Mouse (Mus musculus) heart, embryonic 15.5 days (tissue): ENCODE results near the gene Mfap1a. TPM values are rescaled to one million over a fixed set of nuclear protein-coding genes. Genes with fewer than 3 reads are reported as not detected.

ENCODE experiments used
- ATAC-seq: fragments of 200-750 bp; cut with Nextera tagmentation; replicated peaks from 2 replicates; pipeline ENCODE4 v1.8.0; 2017; ENCODE audit warnings: low read depth, moderate TSS enrichment; ENCODE audit not compliant: insufficient number of reproducible peaks, insufficient read depth, low FRiP score
- H3K27ac ChIP-seq: fragments of 300-500 bp; sonication (generic); 2 replicates; pipeline ENCODE4 v1.5.1; 2015; ENCODE audit warnings: mild to moderate bottlenecking, inconsistent platforms
- H3K27me3 ChIP-seq: fragments of 300-500 bp; sonication (generic); 2 replicates; pipeline ENCODE4 v1.6.1; 2015; ENCODE audit warnings: inconsistent platforms
- H3K36me3 ChIP-seq: fragments of 300-500 bp; sonication (generic); 2 replicates; pipeline ENCODE4 v1.6.1; 2015; ENCODE audit warnings: mild to moderate bottlenecking, inconsistent platforms
- H3K4me1 ChIP-seq: fragments of 300-500 bp; sonication (generic); replicated peaks from 2 replicates; pipeline ENCODE4 v1.6.1; 2015; ENCODE audit warnings: inconsistent platforms
- H3K4me2 ChIP-seq: fragments of 300-500 bp; sonication (generic); 2 replicates; pipeline ENCODE4 v1.6.1; 2015; ENCODE audit warnings: inconsistent platforms, mild to moderate bottlenecking, moderate library complexity
- H3K4me3 ChIP-seq: fragments of 300-500 bp; sonication (generic); 2 replicates; pipeline ENCODE4 v1.5.1; 2015; ENCODE audit warnings: mild to moderate bottlenecking, inconsistent platforms
- H3K9ac ChIP-seq: fragments of 300-500 bp; sonication (generic); 2 replicates; pipeline ENCODE4 v1.6.1; 2015; ENCODE audit warnings: mild to moderate bottlenecking, inconsistent platforms
- H3K9me3 ChIP-seq: fragments of 300-500 bp; sonication (generic); replicated peaks from 2 replicates; pipeline ENCODE4 v1.6.1; 2016; ENCODE audit warnings: inconsistent platforms
- WGBS: fragments of 180-500 bp; shearing (Covaris S2); methylation state at CpG from one replicate; pipeline ENCODE4 v1.1.7; 2015; ENCODE audit warnings: mixed read lengths; 5-methylcytosine and 5-hydroxymethylcytosine counted together
- microRNA-seq: library from miRNA; unstranded; fragments of <30 nt; microRNA quantifications from one replicate; pipeline ENCODE4, GENCODE M21; 2016
- polyA plus RNA-seq: library from polyadenylated mRNA; unstranded; fragments of >200 nt; fragmentation: Nextera tagmentation; extraction: Ambion mirVana; gene quantifications from 2 replicates; pipeline ENCODE4 v1.2.1, GENCODE M21; 2015

Gene Mfap1a
- polyA plus RNA-seq, 1 experiment from 2014 or later, result 18.4 TPM

- peak; percentile 97 for ATAC-seq
Observed at GRCm38 (mm10) chr2:121448739-121449535, 57.5 kb downstream of the Mfap1a start, which contains the start of gene Serf2. Gene Serf2, plus strand, starts transcription at chr2:121449195.

GRCm38 (mm10) chr2:121448136-121448535 is 58.3 kb downstream of the Mfap1a start:
- peak overlapping the region; percentile 98 for H3K27ac ChIP-seq
- 16% methylated on average over 9 of the region's 9 CpGs for WGBS
- peak overlapping the region; percentile 82 for H3K4me2 ChIP-seq
- H3K36me3 ChIP-seq, result peaks cover 13% of the 10 kb centered on the region
- H3K9ac ChIP-seq, result peak overlapping the region; percentile 65
- no peaks in the 10 kb centered on the region for H3K9me3 ChIP-seq
- ATAC-seq, result no peak
- peaks cover 29% of the 10 kb centered on the region for H3K4me1 ChIP-seq
- H3K4me3 ChIP-seq, result peak overlapping the region; percentile 99
- H3K27me3 ChIP-seq, result no peaks in the 10 kb centered on the region

More at GRCm38 (mm10) chr2:121448739-121449535, 57.5 kb downstream of the Mfap1a start, which contains the start of gene Serf2:
- H3K27ac ChIP-seq, result peak within 1 kb of the TSS; percentile 98
- peak within 1 kb of the TSS; percentile 100 for H3K9ac ChIP-seq
- H3K4me3 ChIP-seq, result peak within 1 kb of the TSS; percentile 99
- peak within 1 kb of the TSS; percentile 82 for H3K4me2 ChIP-seq
- no peaks in the 10 kb centered on the region for H3K27me3 ChIP-seq
- peaks cover 20% of the 10 kb centered on the region for H3K36me3 ChIP-seq
- H3K4me1 ChIP-seq, result peaks cover 36% of the 10 kb centered on the region
- H3K9me3 ChIP-seq, result no peaks in the 10 kb centered on the region
- under 1% methylated on average over 74 of the region's 74 CpGs for WGBS

GRCm38 (mm10) chr2:121447006-121447405 is 59.5 kb downstream of the Mfap1a start:
- H3K4me2 ChIP-seq, result no peak overlapping the region
- WGBS, result 85% methylated on average over 3 of the region's 3 CpGs
- H3K9me3 ChIP-seq, result no peaks in the 10 kb centered on the region
- ATAC-seq, result no peak
- no peaks in the 10 kb centered on the region for H3K27me3 ChIP-seq
- H3K4me1 ChIP-seq, result peaks cover 30% of the 10 kb centered on the region
- no peak overlapping the region for H3K27ac ChIP-seq
- no peak overlapping the region for H3K9ac ChIP-seq
- H3K4me3 ChIP-seq, result no peak overlapping the region
- peaks cover 3% of the 10 kb centered on the region for H3K36me3 ChIP-seq

- no peak overlapping the region for H3K4me2 ChIP-seq
- H3K4me3 ChIP-seq, result no peak overlapping the region
- H3K9me3 ChIP-seq, result no peaks in the 10 kb centered on the region
- H3K27ac ChIP-seq, result no peak overlapping the region
- peaks cover under 1% of the 10 kb centered on the region for H3K36me3 ChIP-seq
- 0 out of 2 replicates have a peak, but pooled peaks cover under 1% of the 10 kb centered on the region for H3K27me3 ChIP-seq
- ATAC-seq, result no peak
- H3K9ac ChIP-seq, result no peak overlapping the region
- WGBS, result 75% methylated on average over 4 of the region's 4 CpGs
- peaks cover 33% of the 10 kb centered on the region for H3K4me1 ChIP-seq
Observed at GRCm38 (mm10) chr2:121446506-121446905, 60.0 kb downstream of the Mfap1a start.

- H3K36me3 ChIP-seq, result no peaks in the 10 kb centered on the region
- ATAC-seq, result no peak
- WGBS, result 82% methylated on average over 3 of the region's 3 CpGs
- no peak overlapping the region for H3K4me3 ChIP-seq
- H3K27ac ChIP-seq, result no peak overlapping the region
- peaks cover 21% of the 10 kb centered on the region for H3K4me1 ChIP-seq
- no peak overlapping the region for H3K4me2 ChIP-seq
- H3K9ac ChIP-seq, result no peak overlapping the region
- no peaks in the 10 kb centered on the region for H3K9me3 ChIP-seq
- H3K27me3 ChIP-seq, result 0 out of 2 replicates have a peak, but pooled peaks cover 4% of the 10 kb centered on the region
Observed at GRCm38 (mm10) chr2:121445117-121445516, 61.3 kb downstream of the Mfap1a start.

GRCm38 (mm10) chr2:121444178-121444577 is 62.3 kb downstream of the Mfap1a start, which contains the start of gene Ell3:
Gene Ell3, minus strand, starts transcription at chr2:121444278.
- ATAC-seq, result no peak
- Histone ChIP-seq H3K27ac (no peak within 1 kb of the TSS), H3K9ac (peak within 1 kb of the TSS; percentile 57; the same call in 1 of the 2 replicates), H3K36me3 (peaks cover 4% of the 10 kb centered on the region), H3K27me3 (0 out of 2 replicates have a peak, but pooled peaks cover 4% of the 10 kb centered on the region), H3K9me3 (no peaks in the 10 kb centered on the region), H3K4me3 (peak within 1 kb of the TSS; percentile 53), H3K4me1 (peaks cover 21% of the 10 kb centered on the region), H3K4me2 (peak within 1 kb of the TSS; percentile 87)
- WGBS, result 88% methylated on average over 1 of the region's 1 CpGs

- WGBS, result 12% methylated on average over 8 of the region's 8 CpGs
- peak overlapping the region; percentile 87 for H3K4me2 ChIP-seq
- H3K9ac ChIP-seq, result peak overlapping the region; percentile 57
- peaks cover 14% of the 10 kb centered on the region for H3K36me3 ChIP-seq
- 0 out of 2 replicates have a peak, but pooled peaks cover 4% of the 10 kb centered on the region for H3K27me3 ChIP-seq
- H3K4me1 ChIP-seq, result peaks cover 20% of the 10 kb centered on the region
- ATAC-seq, result no peak
- H3K27ac ChIP-seq, result no peak overlapping the region
- peak overlapping the region; percentile 53 for H3K4me3 ChIP-seq
- H3K9me3 ChIP-seq, result no peaks in the 10 kb centered on the region
Observed at GRCm38 (mm10) chr2:121443068-121443349, 63.5 kb downstream of the Mfap1a start.

- Histone ChIP-seq H3K9ac (peak overlapping the region; percentile 57), H3K27ac (no peak overlapping the region), H3K9me3 (no peaks in the 10 kb centered on the region), H3K4me2 (peak overlapping the region; percentile 87), H3K36me3 (peaks cover 20% of the 10 kb centered on the region), H3K4me1 (peaks cover 16% of the 10 kb centered on the region), H3K4me3 (peak overlapping the region; percentile 53), H3K27me3 (0 out of 2 replicates have a peak, but pooled peaks cover 4% of the 10 kb centered on the region)
- 2% methylated on average over 29 of the region's 30 CpGs for WGBS
- peak; percentile 71 for ATAC-seq
Observed at GRCm38 (mm10) chr2:121442259-121443067, 64.0 kb downstream of the Mfap1a start.

Small RNAs within 50 kb of the gene (microRNA-seq; reads per million reads assigned to microRNA genes)
- gene Gm22953, result not detected

Other genes with a start within 250 kb of the Mfap1a start
- gene Trp53bp1, start 235.3 kb downstream of the Mfap1a start, polyA plus RNA-seq, result 43.6 and 45.5 TPM in 2 replicates
- gene Map1a, start 217.1 kb downstream of the Mfap1a start, polyA plus RNA-seq, result 3.5 and 4.8 TPM in 2 replicates
- 11.3 and 12.6 TPM in 2 replicates for gene Ppip5k1, start 151.3 kb downstream of the Mfap1a start, polyA plus RNA-seq
- gene Ckmt1, start 149.0 kb downstream of the Mfap1a start, polyA plus RNA-seq, result 0.88 and 2.4 TPM in 2 replicates
- gene Strc, start 119.5 kb downstream of the Mfap1a start, polyA plus RNA-seq, result not detected in 2 replicates
- gene Pdia3, start 92.9 kb downstream of the Mfap1a start, polyA plus RNA-seq, result 441 and 490 TPM in 2 replicates
- 2.0 and 2.5 TPM in 2 replicates for gene Catsper2, start 92.9 kb downstream of the Mfap1a start, polyA plus RNA-seq
- 1.00 and 1.6 TPM in 2 replicates for gene Ell3, start 62.4 kb downstream of the Mfap1a start, polyA plus RNA-seq
- gene Serf2, start 57.5 kb downstream of the Mfap1a start, polyA plus RNA-seq, result 466 and 549 TPM in 2 replicates
- 85.3 and 101 TPM in 2 replicates for gene Hypk, start 53.4 kb downstream of the Mfap1a start, polyA plus RNA-seq
- gene Serinc4, start 49.9 kb downstream of the Mfap1a start, polyA plus RNA-seq, result 0.13 and 0.19 TPM in 2 replicates
- gene Mfap1b, start 32.6 kb downstream of the Mfap1a start, polyA plus RNA-seq, result 39.7 and 42.1 TPM in 2 replicates
- 6.7 TPM in 2 replicates for gene Wdr76, start 58 bp upstream of the Mfap1a start, polyA plus RNA-seq